Mouse (Mus musculus) limb, embryonic 11.5 days (tissue): ENCODE data around the gene Sowahb. TPM values are rescaled to one million over a fixed set of nuclear protein-coding genes. Genes with fewer than 3 reads are reported as not detected.

Experiments used
- ATAC-seq: fragments of 200-750 bp; cut with Nextera tagmentation; 2 replicates; pipeline ENCODE4 v1.8.0; 2017; ENCODE audit warnings: low read depth; ENCODE audit not compliant: insufficient number of reproducible peaks, low FRiP score, low TSS enrichment
- DNase-seq: peaks from one replicate; pipeline ENCODE4 v3.0.0-alpha.2; 2015; ENCODE audit warnings: low spot score
- H3K27ac ChIP-seq: fragments of 300-500 bp; sonication (generic); replicated peaks from 2 replicates; pipeline ENCODE4 v1.5.1; 2014; ENCODE audit warnings: low read depth, mild to moderate bottlenecking, low read length
- H3K27me3 ChIP-seq: fragments of 300-500 bp; sonication (generic); 2 replicates; pipeline ENCODE4 v1.6.1; 2014; ENCODE audit warnings: mild to moderate bottlenecking, low read length, mixed read lengths; ENCODE audit not compliant: control insufficient read depth, insufficient read depth
- H3K36me3 ChIP-seq: fragments of 300-500 bp; sonication (generic); 2 replicates; pipeline ENCODE4 v1.6.1; 2014; ENCODE audit warnings: mild to moderate bottlenecking, low read length, moderate library complexity, mixed read lengths; ENCODE audit not compliant: control insufficient read depth, insufficient read depth
- H3K4me1 ChIP-seq: fragments of 300-500 bp; sonication (generic); 2 replicates; pipeline ENCODE4 v1.6.1; 2014; ENCODE audit warnings: low read length, mixed read lengths; ENCODE audit not compliant: control insufficient read depth, insufficient read depth
- H3K4me2 ChIP-seq: fragments of 300-500 bp; sonication (generic); 2 replicates; pipeline ENCODE4 v1.6.1; 2014; ENCODE audit warnings: low read depth, mild to moderate bottlenecking, moderate library complexity; ENCODE audit not compliant: severe bottlenecking
- H3K4me3 ChIP-seq: fragments of 300-500 bp; sonication (generic); 2 replicates; pipeline ENCODE4 v1.5.1; 2014; ENCODE audit warnings: low read depth, low read length
- H3K9ac ChIP-seq: fragments of 300-500 bp; sonication (generic); 2 replicates; pipeline ENCODE4 v1.6.1; 2014; ENCODE audit warnings: mild to moderate bottlenecking, low read length
- H3K9me3 ChIP-seq: fragments of 300-500 bp; sonication (generic); 2 replicates; pipeline ENCODE4 v1.6.1; 2016; ENCODE audit warnings: low read length; ENCODE audit not compliant: control insufficient read depth
- WGBS: fragments of 180-500 bp; shearing (Covaris S2); extraction: QIAGEN DNeasy Blood & Tissue Kit; methylation state at CpG from one replicate; pipeline ENCODE4 v1.1.7; 2014; 5-methylcytosine and 5-hydroxymethylcytosine counted together
- polyA plus RNA-seq: library from polyadenylated mRNA; unstranded; fragments of >200 nt; fragmentation: Nextera tagmentation; extraction: Ambion mirVana; gene quantifications from 2 replicates; pipeline ENCODE4 v1.2.1, GENCODE M21; 2014

The Sowahb gene
- polyA plus RNA-seq, 1 experiment from 2014 or later, result 0.72 TPM

GRCm38 (mm10) chr5:93079596-93079995 lies 34.8 kb upstream of the Sowahb start:
- Histone ChIP-seq H3K4me2 (no peak overlapping the region), H3K27me3 (no peaks in the 10 kb centered on the region), H3K4me1 (no peaks in the 10 kb centered on the region), H3K4me3 (no peak overlapping the region), H3K9me3 (no peaks in the 10 kb centered on the region), H3K27ac (no peak overlapping the region), H3K36me3 (no peaks in the 10 kb centered on the region), H3K9ac (no peak overlapping the region)
- WGBS, result 74% methylated on average over 3 of the region's 3 CpGs
- no peak for ATAC-seq
- DNase-seq, result no peak

- no peak for DNase-seq
- Histone ChIP-seq H3K36me3 (no peaks in the 10 kb centered on the region), H3K4me2 (no peak overlapping the region), H3K9me3 (no peaks in the 10 kb centered on the region), H3K4me1 (no peaks in the 10 kb centered on the region), H3K4me3 (no peak overlapping the region), H3K9ac (no peak overlapping the region), H3K27ac (no peak overlapping the region), H3K27me3 (no peaks in the 10 kb centered on the region)
- WGBS, result 87% methylated on average over 7 of the region's 7 CpGs
- ATAC-seq, result no peak
These were observed 33.0 kb upstream of the Sowahb start for GRCm38 (mm10) chr5:93077661-93078323.

- ATAC-seq (no peak), DNase-seq (no peak)
- H3K27me3 ChIP-seq, result no peaks in the 10 kb centered on the region
- WGBS, result 91% methylated on average over 4 of the region's 4 CpGs
- no peak overlapping the region for H3K9ac ChIP-seq
- no peak overlapping the region for H3K4me3 ChIP-seq
- H3K4me1 ChIP-seq, result no peaks in the 10 kb centered on the region
- no peak overlapping the region for H3K27ac ChIP-seq
- no peak overlapping the region for H3K4me2 ChIP-seq
- no peaks in the 10 kb centered on the region for H3K36me3 ChIP-seq
- no peaks in the 10 kb centered on the region for H3K9me3 ChIP-seq
These were observed 16.0 kb upstream of the Sowahb start for GRCm38 (mm10) chr5:93060865-93061264.

GRCm38 (mm10) chr5:93053606-93054397 lies 9.0 kb upstream of the Sowahb start:
- DNase-seq (no peak), ATAC-seq (no peak)
- Histone ChIP-seq H3K4me2 (no peak overlapping the region), H3K9me3 (no peaks in the 10 kb centered on the region), H3K27me3 (no peaks in the 10 kb centered on the region; the same call in 1 of the 2 replicates), H3K27ac (no peak overlapping the region), H3K4me3 (no peak overlapping the region), H3K4me1 (no peaks in the 10 kb centered on the region), H3K9ac (no peak overlapping the region), H3K36me3 (no peaks in the 10 kb centered on the region)
- 55% methylated on average over 8 of the region's 8 CpGs for WGBS

GRCm38 (mm10) chr5:93051951-93052350 lies 7.1 kb upstream of the Sowahb start:
- no peak overlapping the region for H3K4me3 ChIP-seq
- no peak overlapping the region for H3K27ac ChIP-seq
- no peaks in the 10 kb centered on the region for H3K4me1 ChIP-seq
- no peaks in the 10 kb centered on the region for H3K9me3 ChIP-seq
- ATAC-seq (no peak), DNase-seq (no peak)
- no peaks in the 10 kb centered on the region for H3K36me3 ChIP-seq
- H3K27me3 ChIP-seq, result no peaks in the 10 kb centered on the region; the same call in none of the 2 replicates
- no peak overlapping the region for H3K9ac ChIP-seq
- WGBS, result 86% methylated on average over 9 of the region's 9 CpGs
- H3K4me2 ChIP-seq, result no peak overlapping the region

GRCm38 (mm10) chr5:93051041-93051440 lies 6.2 kb upstream of the Sowahb start:
- DNase-seq (no peak), ATAC-seq (no peak)
- H3K36me3 ChIP-seq, result no peaks in the 10 kb centered on the region
- H3K4me3 ChIP-seq, result no peak overlapping the region
- H3K9me3 ChIP-seq, result no peaks in the 10 kb centered on the region
- peaks cover 9% of the 10 kb centered on the region for H3K27me3 ChIP-seq
- H3K27ac ChIP-seq, result no peak overlapping the region
- H3K4me1 ChIP-seq, result no peaks in the 10 kb centered on the region
- WGBS, result 41% methylated on average over 5 of the region's 5 CpGs
- H3K9ac ChIP-seq, result no peak overlapping the region
- H3K4me2 ChIP-seq, result no peak overlapping the region

GRCm38 (mm10) chr5:93049971-93050370 lies 5.1 kb upstream of the Sowahb start:
- no peaks in the 10 kb centered on the region for H3K36me3 ChIP-seq
- no peaks in the 10 kb centered on the region for H3K9me3 ChIP-seq
- no peak overlapping the region for H3K4me3 ChIP-seq
- ATAC-seq, result no peak
- no peak overlapping the region for H3K4me2 ChIP-seq
- peaks cover 16% of the 10 kb centered on the region for H3K27me3 ChIP-seq
- DNase-seq, result no peak
- H3K4me1 ChIP-seq, result peaks cover 4% of the 10 kb centered on the region; the same call in 1 of the 2 replicates
- no peak overlapping the region for H3K9ac ChIP-seq
- 64% methylated on average over 1 of the region's 1 CpGs for WGBS
- H3K27ac ChIP-seq, result no peak overlapping the region

- Histone ChIP-seq H3K9ac (no peak overlapping the region), H3K4me1 (peaks cover 16% of the 10 kb centered on the region), H3K27me3 (peaks cover 29% of the 10 kb centered on the region), H3K4me3 (no peak overlapping the region), H3K36me3 (no peaks in the 10 kb centered on the region), H3K9me3 (no peaks in the 10 kb centered on the region), H3K27ac (no peak overlapping the region), H3K4me2 (no peak overlapping the region)
- 70% methylated on average over 13 of the region's 13 CpGs for WGBS
- DNase-seq, result no peak
- ATAC-seq, result no peak
These were observed 3.8 kb upstream of the Sowahb start for GRCm38 (mm10) chr5:93048481-93049240.
